Mouse (Mus musculus): ENCODE measurements around the gene Nt5c1a.

The Nt5c1a gene

GRCm38 (mm10) chr4:123247147-123247880 is 46.0 kb downstream of the Nt5c1a start:
- no peak for DNase-seq (ENCODE audit: extremely low read depth, low read depth, low spot score)

- no peak for DNase-seq (ENCODE audit: extremely low read depth, low read depth, low spot score)
Observed at GRCm38 (mm10) chr4:123248971-123249567, 47.8 kb downstream of the Nt5c1a start.

GRCm38 (mm10) chr4:123252214-123252613 is 50.9 kb downstream of the Nt5c1a start:
- DNase-seq (ENCODE audit: extremely low read depth, low read depth, low spot score), result no peak

- DNase-seq (ENCODE audit: extremely low read depth, low read depth, low spot score), result no peak
Observed at GRCm38 (mm10) chr4:123254617-123255016, 53.3 kb downstream of the Nt5c1a start.

- DNase-seq (ENCODE audit: extremely low read depth, low read depth, low spot score), result no peak
Observed at GRCm38 (mm10) chr4:123260071-123260746, 58.9 kb downstream of the Nt5c1a start.

GRCm38 (mm10) chr4:123261721-123262401 is 60.6 kb downstream of the Nt5c1a start, which contains the start of gene Pabpc4:
Gene Pabpc4, plus strand, starts transcription at chr4:123262351.
- no peak for DNase-seq (ENCODE audit: extremely low read depth, low read depth, low spot score)
